Mouse (Mus musculus): Measurements from ENCODE around the gene Camta1.
A peak's percentile ranks its signal among the peaks of the same experiment; 100 is the strongest.

Camta1 gene

DNA sequence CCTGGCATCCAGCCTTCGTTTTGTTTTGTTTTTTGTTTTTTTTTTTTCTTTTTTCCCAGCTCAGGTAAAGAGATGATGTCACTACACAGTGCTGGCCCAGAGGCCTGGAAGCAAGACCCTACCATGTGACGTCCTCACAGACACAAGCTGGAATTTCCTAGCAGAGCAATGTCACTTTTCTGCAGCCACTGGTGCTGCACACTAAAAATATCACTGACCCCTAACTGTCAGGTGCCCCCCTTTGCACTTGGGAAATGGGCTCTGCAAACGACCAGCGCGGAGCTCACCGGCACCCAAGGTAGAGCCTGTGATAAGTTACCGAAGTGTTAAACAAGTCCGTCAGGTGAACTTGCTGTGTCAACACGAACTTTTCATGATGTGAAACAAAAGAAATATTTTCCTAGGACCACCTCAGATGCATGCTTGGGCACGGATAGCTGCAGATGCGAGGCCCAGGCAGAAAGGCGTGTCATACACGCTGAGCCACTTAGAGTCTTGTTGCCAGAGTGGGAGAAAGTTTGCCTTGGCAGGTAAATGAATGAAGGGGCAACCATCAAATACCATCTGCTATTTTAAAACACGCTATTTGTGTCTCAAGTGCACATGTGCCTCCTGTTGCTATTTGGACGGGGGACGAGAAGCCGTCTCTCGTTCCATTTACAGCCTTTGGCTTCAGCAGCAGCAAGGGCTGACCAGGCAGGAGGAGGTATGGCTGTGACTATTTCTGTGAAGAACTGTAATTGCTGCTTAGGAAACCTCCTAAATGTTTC is 765.2 kb downstream of the Camta1 start:
- DNase-seq, result no peak

- DNase-seq, result peak; percentile 67
Measured at GRCm38 (mm10) chr4:151095207-151095606, 766.5 kb downstream of the Camta1 start.

DNA sequence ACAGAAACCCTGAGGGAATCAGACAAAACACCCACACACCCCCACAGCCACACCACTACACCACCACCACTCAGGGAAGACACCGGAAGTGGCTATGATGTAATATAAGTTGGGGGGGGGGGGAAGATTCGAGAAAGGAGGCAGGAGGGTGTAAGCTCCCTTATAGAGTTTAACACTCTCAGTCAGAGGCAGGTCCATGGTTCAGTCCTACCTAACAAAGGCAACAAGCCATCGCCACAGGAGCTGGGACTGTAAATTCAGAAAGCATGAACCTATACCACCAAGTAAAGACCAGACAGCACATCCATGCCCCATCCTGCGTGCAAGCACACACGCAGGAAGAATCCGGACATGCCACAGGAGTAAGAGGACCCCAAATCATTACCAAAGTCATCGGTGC is 772.4 kb downstream of the Camta1 start, which contains the start of gene Gm13090:
Gene Gm13090 (plus strand): TSS at position 301 of the 400 bp plus-strand sequence.
- DNase-seq, result no peak

GRCm38 (mm10) chr4:151088819-151089218 is 772.9 kb downstream of the Camta1 start:
- no peak for DNase-seq

DNA sequence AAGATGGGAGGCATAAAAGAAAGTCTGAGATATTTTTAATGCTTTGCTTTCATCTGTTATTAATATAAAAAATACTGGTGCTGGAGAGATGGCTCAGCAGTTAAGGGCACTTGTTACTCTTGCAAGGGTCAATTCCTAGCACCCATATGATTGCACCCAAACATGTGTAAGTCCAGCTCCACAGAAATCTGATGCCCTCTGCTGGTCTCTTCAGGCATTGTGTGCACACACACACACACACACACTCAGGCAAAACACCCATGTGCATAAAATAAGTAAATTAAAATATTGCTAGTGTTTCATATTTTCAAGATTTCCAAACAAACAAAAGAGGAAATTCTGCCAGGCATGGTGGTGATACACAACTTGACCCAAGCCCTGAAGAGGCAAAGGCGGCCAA is 774.3 kb downstream of the Camta1 start:
- DNase-seq, result no peak

DNA sequence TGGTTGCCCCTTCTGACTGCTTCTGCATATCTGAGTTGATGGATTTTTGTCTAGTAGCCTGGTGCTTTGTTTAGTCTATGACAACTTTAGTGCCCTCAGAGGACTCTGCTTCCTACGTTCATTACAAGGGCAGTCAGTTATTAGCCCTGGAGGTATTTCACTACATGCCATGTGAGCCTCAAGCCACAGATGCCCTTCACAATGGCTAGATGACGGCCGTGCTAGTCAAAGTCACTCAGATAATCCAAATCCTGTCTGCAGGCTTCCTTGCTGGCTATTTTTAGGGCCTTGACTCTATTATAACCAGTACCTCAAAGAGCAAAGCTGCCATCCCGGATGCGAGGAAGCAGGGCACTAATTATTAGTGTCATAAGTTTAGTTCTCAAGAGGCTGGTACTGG is 778.6 kb downstream of the Camta1 start:
- DNase-seq, result no peak

GRCm38 (mm10) chr4:151081977-151082376 is 779.7 kb downstream of the Camta1 start:
- DNase-seq, result no peak

DNA sequence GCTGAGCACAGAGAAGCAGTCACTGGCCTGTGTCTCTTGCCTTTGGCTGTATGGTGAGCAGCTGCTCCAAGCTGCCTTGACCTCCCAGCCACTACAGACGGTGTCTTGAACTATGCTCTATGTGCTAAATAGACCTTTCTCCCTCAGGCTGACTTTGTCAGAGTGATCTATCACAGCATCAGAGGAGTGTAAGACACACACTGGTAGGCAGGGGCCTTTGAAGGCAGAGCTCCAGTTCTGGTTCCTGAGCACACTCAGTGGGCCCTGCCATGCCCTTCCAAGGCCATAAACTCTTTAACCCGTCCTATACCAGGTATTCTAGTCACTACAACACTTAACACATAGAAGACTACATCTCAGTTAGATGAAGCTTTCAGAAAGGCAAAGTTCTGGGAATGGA is 780.3 kb downstream of the Camta1 start:
- DNase-seq, result no peak

GRCm38 (mm10) chr4:151074817-151075216 is 786.9 kb downstream of the Camta1 start:
- no peak for DNase-seq

- peak; percentile 86 for DNase-seq
Measured at GRCm38 (mm10) chr4:151073108-151073744, 788.5 kb downstream of the Camta1 start.

DNA sequence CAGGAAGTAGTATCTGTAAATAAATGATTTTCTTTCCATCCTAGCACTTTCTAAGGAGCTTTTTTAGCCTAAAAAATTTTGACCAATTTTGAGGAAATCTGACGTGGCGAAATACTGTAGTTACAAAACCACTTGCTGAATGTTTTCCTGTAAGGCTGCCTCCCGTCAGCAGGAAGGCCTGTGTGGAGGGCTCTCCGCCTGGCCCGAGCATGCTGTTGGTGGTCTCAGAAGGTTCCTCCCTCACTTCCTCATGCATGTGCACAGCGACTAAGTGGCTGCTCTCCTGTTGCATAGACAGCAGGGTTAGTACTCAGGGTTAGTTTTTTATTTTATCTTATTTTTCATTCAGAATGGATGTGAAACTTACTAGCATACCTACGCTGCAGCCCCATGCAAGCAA is 790.7 kb downstream of the Camta1 start:
- DNase-seq, result no peak

GRCm38 (mm10) chr4:151068751-151069150 is 792.9 kb downstream of the Camta1 start:
- no peak for DNase-seq

DNA sequence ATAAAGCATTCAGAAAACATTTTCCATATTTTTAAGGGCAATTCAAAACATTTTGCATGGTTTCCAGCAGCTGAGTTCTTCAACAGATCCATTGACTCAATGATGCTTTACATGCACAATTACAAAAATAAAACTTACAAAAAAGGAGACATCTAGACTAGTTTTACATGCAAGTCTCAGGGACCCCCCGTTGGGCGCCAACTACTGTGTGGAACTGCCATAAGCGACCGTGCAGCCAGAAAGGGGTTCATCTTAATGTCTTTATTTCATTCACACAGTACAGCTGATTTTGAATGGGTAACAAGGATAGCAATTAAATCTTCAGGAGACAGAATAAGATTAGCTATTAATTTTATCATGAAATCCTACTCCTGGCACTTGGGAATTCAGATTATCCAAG is 802.1 kb downstream of the Camta1 start:
- no peak for DNase-seq

DNA sequence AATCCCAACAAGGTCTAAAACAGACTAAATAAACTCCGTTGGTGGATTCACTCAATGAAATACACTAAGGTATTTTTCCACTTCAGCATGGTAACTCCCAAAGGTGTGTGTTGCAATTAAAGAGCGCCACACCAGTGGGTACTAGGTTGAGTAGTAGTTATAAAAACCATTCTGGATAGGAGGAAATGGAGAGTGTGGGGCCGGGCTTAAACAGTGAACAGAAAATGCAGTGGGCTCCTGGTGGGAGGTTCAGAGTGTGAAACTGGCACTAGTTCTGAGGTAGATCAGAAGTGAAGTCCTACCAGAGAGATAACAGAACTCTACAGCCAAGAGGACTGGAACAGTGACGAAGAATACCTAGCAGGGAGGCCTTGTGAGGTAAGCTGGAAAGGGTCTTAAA is 803.0 kb downstream of the Camta1 start:
- no peak for DNase-seq

- peak; percentile 100 for DNase-seq
Measured at GRCm38 (mm10) chr4:151057347-151058321, 804.0 kb downstream of the Camta1 start, which contains the start of gene Vamp3. Vamp3 (minus strand) TSS chr4:151057963.

- DNase-seq, result no peak
Measured at GRCm38 (mm10) chr4:151051162-151051561, 810.5 kb downstream of the Camta1 start.

GRCm38 (mm10) chr4:151046524-151046923 is 815.2 kb downstream of the Camta1 start:
- no peak for DNase-seq

DNA sequence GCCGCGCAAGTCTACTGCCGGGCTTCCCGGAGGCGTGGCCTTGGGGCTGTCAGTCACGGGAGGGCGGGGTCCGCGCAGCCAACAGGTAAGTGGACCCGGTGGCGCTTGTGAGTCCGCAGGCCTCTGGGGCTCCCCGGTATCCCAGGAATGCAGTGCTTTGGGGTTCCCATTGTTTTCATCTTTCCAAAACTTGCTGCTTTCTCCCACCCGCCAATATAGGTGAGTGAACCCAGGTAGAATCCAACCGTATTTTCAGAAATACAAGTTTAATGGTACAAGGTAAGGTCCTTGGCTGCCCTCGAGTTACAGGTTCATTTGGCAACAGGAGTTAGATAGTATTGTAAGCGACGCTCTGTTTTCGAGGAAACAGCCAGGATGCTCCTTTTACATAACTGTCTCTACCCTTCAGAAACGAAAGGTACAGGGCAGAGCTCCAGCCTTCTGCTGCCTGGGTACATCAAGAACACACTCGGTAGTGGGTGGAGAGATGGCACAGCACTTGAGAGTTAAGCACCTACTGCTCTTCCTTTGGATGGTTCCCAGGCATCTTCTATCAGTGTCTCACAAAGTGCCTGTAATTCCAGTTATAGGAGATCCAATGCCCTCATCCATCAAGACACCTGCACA is 816.6 kb downstream of the Camta1 start:
- DNase-seq, result no peak

- DNase-seq, result peak; percentile 99
Measured at GRCm38 (mm10) chr4:151044037-151044943, 817.4 kb downstream of the Camta1 start, which contains the start of gene Per3. Per3 (minus strand) TSS chr4:151044665.

DNA sequence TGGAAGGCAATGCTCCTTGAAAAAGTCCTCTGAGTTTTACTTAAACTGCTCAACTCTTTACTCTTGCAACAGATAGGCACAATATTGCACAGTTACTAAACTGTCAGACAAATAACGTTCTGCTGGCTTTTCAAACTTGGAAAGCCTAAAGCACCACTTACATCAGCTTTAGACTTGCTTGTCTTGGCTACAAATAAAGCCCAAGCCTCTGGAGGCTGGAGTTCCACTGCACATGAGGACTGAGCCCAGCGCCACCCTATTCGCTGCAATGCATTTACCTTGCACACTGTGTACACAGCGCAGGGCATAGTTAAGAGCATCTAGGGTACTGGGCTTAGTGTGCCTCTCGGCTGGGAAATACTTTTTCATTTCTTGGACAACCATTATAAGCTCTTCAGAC is 818.4 kb downstream of the Camta1 start:
- DNase-seq, result peak; percentile 42

GRCm38 (mm10) chr4:151041506-151041905 is 820.2 kb downstream of the Camta1 start:
- no peak for DNase-seq
